Mouse (Mus musculus): ENCODE data around the gene Gclc.

The Gclc gene

GRCm38 (mm10) chr9:77753853-77754727 lies at the start of gene Gclc:
Gene Gclc, plus strand, starts transcription at chr9:77754535.
- peak; percentile 87 to 90 for DNase-seq (ENCODE audit: low spot score in 2 of 2)

- DNase-seq (ENCODE audit: low spot score in 2 of 2): no peak
Observed at GRCm38 (mm10) chr9:77706515-77706914, 47.8 kb upstream of the Gclc start.

- DNase-seq (ENCODE audit: low spot score in 2 of 2): no peak
Observed at GRCm38 (mm10) chr9:77707433-77708139, 46.7 kb upstream of the Gclc start.

- DNase-seq (ENCODE audit: low spot score in 2 of 2): no peak
Observed at GRCm38 (mm10) chr9:77708950-77709349, 45.4 kb upstream of the Gclc start.

GRCm38 (mm10) chr9:77711021-77711569 lies 43.2 kb upstream of the Gclc start:
- DNase-seq (ENCODE audit: low spot score in 2 of 2): no peak

- no peak for DNase-seq (ENCODE audit: low spot score in 2 of 2)
Observed at GRCm38 (mm10) chr9:77712816-77713215, 41.5 kb upstream of the Gclc start.

- no peak for DNase-seq (ENCODE audit: low spot score in 2 of 2)
Observed at GRCm38 (mm10) chr9:77713301-77713700, 41.0 kb upstream of the Gclc start.

GRCm38 (mm10) chr9:77715262-77715661 lies 39.1 kb upstream of the Gclc start:
- DNase-seq (ENCODE audit: low spot score in 2 of 2): no peak

- no peak for DNase-seq (ENCODE audit: low spot score in 2 of 2)
Observed at GRCm38 (mm10) chr9:77716009-77716408, 38.3 kb upstream of the Gclc start.

GRCm38 (mm10) chr9:77717831-77718435 lies 36.4 kb upstream of the Gclc start:
- no peak for DNase-seq (ENCODE audit: low spot score in 2 of 2)

GRCm38 (mm10) chr9:77718816-77719411 lies 35.4 kb upstream of the Gclc start:
- DNase-seq (ENCODE audit: low spot score in 2 of 2): no peak

GRCm38 (mm10) chr9:77719675-77720074 lies 34.7 kb upstream of the Gclc start:
- no peak for DNase-seq (ENCODE audit: low spot score in 2 of 2)

- DNase-seq (ENCODE audit: low spot score in 2 of 2): no peak
Observed at GRCm38 (mm10) chr9:77722381-77722780, 32.0 kb upstream of the Gclc start.

GRCm38 (mm10) chr9:77724216-77724615 lies 30.1 kb upstream of the Gclc start:
- DNase-seq (ENCODE audit: low spot score in 2 of 2): no peak

- DNase-seq (ENCODE audit: low spot score in 2 of 2): no peak
Observed at GRCm38 (mm10) chr9:77725448-77725847, 28.9 kb upstream of the Gclc start.

- no peak for DNase-seq (ENCODE audit: low spot score in 2 of 2)
Observed at GRCm38 (mm10) chr9:77726018-77726684, 28.2 kb upstream of the Gclc start.

- DNase-seq (ENCODE audit: low spot score in 2 of 2): no peak
Observed at GRCm38 (mm10) chr9:77727012-77727411, 27.3 kb upstream of the Gclc start.

GRCm38 (mm10) chr9:77732067-77732466 lies 22.3 kb upstream of the Gclc start:
- no peak for DNase-seq (ENCODE audit: low spot score in 2 of 2)

- DNase-seq (ENCODE audit: low spot score in 2 of 2): no peak
Observed at GRCm38 (mm10) chr9:77737298-77738041, 16.9 kb upstream of the Gclc start.

- no peak for DNase-seq (ENCODE audit: low spot score in 2 of 2)
Observed at GRCm38 (mm10) chr9:77741452-77741851, 12.9 kb upstream of the Gclc start.

GRCm38 (mm10) chr9:77744798-77745197 lies 9.5 kb upstream of the Gclc start:
- DNase-seq (ENCODE audit: low spot score in 2 of 2): peak in 1 of 2 experiments; percentile 22
